Mouse (Mus musculus): ENCODE data around the gene Lonrf2. TPM values are rescaled to one million over a fixed set of nuclear protein-coding genes. Genes with fewer than 3 reads are reported as not detected.

Lonrf2 gene
- polyA plus RNA-seq, 1 experiment: not detected

DNA sequence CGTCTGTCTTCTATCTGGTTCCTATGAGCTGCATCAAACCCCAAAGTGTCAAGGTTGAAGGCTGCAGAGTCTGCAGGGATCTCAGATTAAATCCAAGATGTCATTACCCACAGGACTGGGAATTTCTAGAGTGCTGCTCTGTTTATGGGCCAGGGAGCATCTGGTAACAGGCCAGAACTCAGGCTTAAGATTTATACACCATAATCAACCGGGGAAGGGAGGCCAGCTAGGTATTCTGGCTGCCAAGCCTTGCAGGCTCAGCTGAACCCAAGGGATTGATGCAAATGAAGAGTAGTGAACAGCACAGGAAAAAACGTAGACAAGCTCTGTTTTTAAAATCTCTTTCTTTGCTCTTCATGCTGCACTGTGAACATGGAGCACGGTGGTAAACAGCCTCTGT, 20.2 kb downstream of the Lonrf2 start:
- H3K79me2 ChIP-seq (ENCODE audit: control insufficient read depth, insufficient read depth): no peaks in the 10 kb centered on the region
- TF ChIP-seq TCF12 (IDR thresholded peaks at IDR 0.05; ENCODE audit: insufficient read depth, poor library complexity, severe bottlenecking) (no peak), MYOD1 (IDR thresholded peaks at IDR 0.05; ENCODE audit: control insufficient read depth in 1 of 3, insufficient read length in 2 of 3, low read depth in 2 of 3) (no peak), USF1 (IDR thresholded peaks at IDR 0.05; ENCODE audit: low read depth) (no peak), CEBPB (IDR thresholded peaks at IDR 0.05; ENCODE audit: insufficient read depth, poor library complexity, severe bottlenecking) (no peak), E2F4 (IDR thresholded peaks at IDR 0.05; ENCODE audit: insufficient read depth) (no peak), REST (IDR thresholded peaks at IDR 0.05; ENCODE audit: insufficient read depth, insufficient read length) (no peak), POLR2A (IDR thresholded peaks at IDR 0.05; ENCODE audit: insufficient read length, low read depth) (no peak), POLR2AphosphoS2 (IDR thresholded peaks at IDR 0.05; ENCODE audit: insufficient read length, low read depth) (no peak), TCF3 (IDR thresholded peaks at IDR 0.05; ENCODE audit: insufficient read length, low read depth) (no peak), MAX (IDR thresholded peaks at IDR 0.05; ENCODE audit: low read depth) (no peak), MYOG (IDR thresholded peaks at IDR 0.05; ENCODE audit: control insufficient read depth in 1 of 3, insufficient read depth in 1 of 3, insufficient read length in 2 of 3, low read depth in 2 of 3) (no peak), SRF (IDR thresholded peaks at IDR 0.05; ENCODE audit: control insufficient read depth, insufficient read length, low read depth) (no peak)
- no peak overlapping the region for H3K4me3 ChIP-seq
- no peaks in the 10 kb centered on the region for H3K36me3 ChIP-seq (ENCODE audit: control insufficient read depth, insufficient read depth)
- no peak overlapping the region for H3ac ChIP-seq (ENCODE audit: control insufficient read depth, insufficient read length)
- no peak overlapping the region for H3K4me2 ChIP-seq (ENCODE audit: low read depth)
- peaks cover 4% of the 10 kb centered on the region for H3K27me3 ChIP-seq (ENCODE audit: control insufficient read depth, insufficient read depth, insufficient read length)

DNA sequence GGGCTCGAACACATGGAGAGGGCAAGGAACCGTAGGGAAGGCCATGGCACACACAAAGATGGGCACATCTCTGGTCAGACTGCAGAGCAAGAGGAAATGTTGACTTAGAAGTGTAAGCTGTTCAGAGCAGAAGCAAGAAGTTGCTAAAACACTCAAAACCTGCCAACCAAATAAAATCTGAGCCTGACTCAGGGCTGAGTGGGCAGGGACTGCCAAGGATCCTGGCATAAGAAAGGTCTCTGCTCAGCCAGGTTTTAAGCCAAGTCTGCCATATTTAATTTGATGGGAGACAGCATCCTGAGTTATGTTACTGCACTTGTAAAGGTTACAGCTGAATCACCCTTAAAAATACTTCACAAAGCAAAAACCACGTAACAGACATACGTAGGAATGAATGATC, 29.4 kb downstream of the Lonrf2 start:
- H3ac ChIP-seq (ENCODE audit: control insufficient read depth, insufficient read length): no peak overlapping the region
- H3K4me3 ChIP-seq: no peak overlapping the region
- no peaks in the 10 kb centered on the region for H3K79me2 ChIP-seq (ENCODE audit: control insufficient read depth, insufficient read depth)
- H3K36me3 ChIP-seq (ENCODE audit: control insufficient read depth, insufficient read depth): no peaks in the 10 kb centered on the region
- no peaks in the 10 kb centered on the region for H3K27me3 ChIP-seq (ENCODE audit: control insufficient read depth, insufficient read depth, insufficient read length)
- TF ChIP-seq USF1 (IDR thresholded peaks at IDR 0.05; ENCODE audit: low read depth): no peak
- H3K4me2 ChIP-seq (ENCODE audit: low read depth): no peak overlapping the region

DNA sequence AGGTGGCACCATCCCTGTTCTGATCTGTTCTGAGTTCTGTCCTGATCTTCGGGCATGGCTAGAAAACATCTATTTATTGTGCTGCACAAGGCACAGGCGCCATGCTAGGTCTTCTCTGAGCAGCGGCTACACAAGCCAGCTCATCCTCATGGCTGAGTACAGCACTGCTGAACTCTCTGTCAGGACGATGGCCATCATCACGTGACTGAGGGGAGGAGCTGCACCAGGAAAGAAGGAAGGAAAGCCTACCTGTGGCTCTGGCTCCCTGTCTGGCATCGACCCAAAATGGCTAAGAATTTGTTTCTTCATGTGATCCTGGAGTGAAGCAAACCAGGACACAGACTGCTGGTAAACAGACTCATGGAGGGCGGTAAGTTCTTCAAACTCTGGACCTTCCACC, 36.1 kb downstream of the Lonrf2 start:
- H3K4me3 ChIP-seq: no peak overlapping the region
- H3K36me3 ChIP-seq (ENCODE audit: control insufficient read depth, insufficient read depth): no peaks in the 10 kb centered on the region
- no peak overlapping the region for H3ac ChIP-seq (ENCODE audit: control insufficient read depth, insufficient read length)
- H3K4me2 ChIP-seq (ENCODE audit: low read depth): no peak overlapping the region
- TF ChIP-seq MAX (IDR thresholded peaks at IDR 0.05; ENCODE audit: low read depth) (no peak), TCF12 (IDR thresholded peaks at IDR 0.05; ENCODE audit: insufficient read depth, poor library complexity, severe bottlenecking) (no peak), MYOD1 (IDR thresholded peaks at IDR 0.05; ENCODE audit: control insufficient read depth in 1 of 3, insufficient read length in 2 of 3, low read depth in 2 of 3) (no peak), CEBPB (IDR thresholded peaks at IDR 0.05; ENCODE audit: insufficient read depth, poor library complexity, severe bottlenecking) (no peak), USF1 (IDR thresholded peaks at IDR 0.05; ENCODE audit: low read depth) (no peak), REST (IDR thresholded peaks at IDR 0.05; ENCODE audit: insufficient read depth, insufficient read length) (no peak), MYOG (IDR thresholded peaks at IDR 0.05; ENCODE audit: control insufficient read depth in 1 of 3, insufficient read depth in 1 of 3, insufficient read length in 2 of 3, low read depth in 2 of 3) (no peak), POLR2A (IDR thresholded peaks at IDR 0.05; ENCODE audit: insufficient read length, low read depth) (no peak), POLR2AphosphoS2 (IDR thresholded peaks at IDR 0.05; ENCODE audit: insufficient read length, low read depth) (no peak), TCF3 (IDR thresholded peaks at IDR 0.05; ENCODE audit: insufficient read length, low read depth) (no peak), SRF (IDR thresholded peaks at IDR 0.05; ENCODE audit: control insufficient read depth, insufficient read length, low read depth) (no peak)
- no peaks in the 10 kb centered on the region for H3K27me3 ChIP-seq (ENCODE audit: control insufficient read depth, insufficient read depth, insufficient read length)
- H3K79me2 ChIP-seq (ENCODE audit: control insufficient read depth, insufficient read depth): no peaks in the 10 kb centered on the region

DNA sequence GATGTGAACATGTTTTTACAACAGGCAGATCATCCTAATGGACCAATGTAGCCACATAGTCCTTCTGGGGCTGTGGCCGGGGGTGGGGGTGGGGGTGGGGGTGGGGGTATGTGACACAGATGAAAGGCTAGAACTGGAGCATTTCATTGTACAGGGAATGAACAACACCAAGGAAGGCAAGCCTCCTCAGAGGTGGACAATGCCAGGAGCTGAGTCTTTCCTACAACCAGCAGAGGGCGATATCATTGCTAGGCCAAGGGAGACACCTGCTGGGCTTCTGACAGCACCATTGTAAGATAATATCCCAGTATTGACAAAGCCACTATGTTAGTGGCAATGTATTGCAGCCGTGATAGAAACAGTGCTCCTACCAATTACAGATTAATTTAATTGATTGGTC, 37.2 kb downstream of the Lonrf2 start:
- no peak for TF ChIP-seq MAX (IDR thresholded peaks at IDR 0.05; ENCODE audit: low read depth)
- no peak for TF ChIP-seq CEBPB (IDR thresholded peaks at IDR 0.05; ENCODE audit: insufficient read depth, poor library complexity, severe bottlenecking)
- no peak for TF ChIP-seq POLR2A (IDR thresholded peaks at IDR 0.05; ENCODE audit: insufficient read length, low read depth)
- TF ChIP-seq TCF12 (IDR thresholded peaks at IDR 0.05; ENCODE audit: insufficient read depth, poor library complexity, severe bottlenecking): no peak
- TF ChIP-seq TCF3 (IDR thresholded peaks at IDR 0.05; ENCODE audit: insufficient read length, low read depth): no peak
- TF ChIP-seq SRF (IDR thresholded peaks at IDR 0.05; ENCODE audit: control insufficient read depth, insufficient read length, low read depth): no peak
- no peak for TF ChIP-seq MYOG (IDR thresholded peaks at IDR 0.05; ENCODE audit: control insufficient read depth in 1 of 3, insufficient read depth in 1 of 3, insufficient read length in 2 of 3, low read depth in 2 of 3)
- TF ChIP-seq MYOD1 (IDR thresholded peaks at IDR 0.05; ENCODE audit: control insufficient read depth in 1 of 3, insufficient read length in 2 of 3, low read depth in 2 of 3): no peak
- no peak for TF ChIP-seq USF1 (IDR thresholded peaks at IDR 0.05; ENCODE audit: low read depth)
- TF ChIP-seq REST (IDR thresholded peaks at IDR 0.05; ENCODE audit: insufficient read depth, insufficient read length): no peak
- TF ChIP-seq E2F4 (IDR thresholded peaks at IDR 0.05; ENCODE audit: insufficient read depth): no peak
- no peak for TF ChIP-seq POLR2AphosphoS2 (IDR thresholded peaks at IDR 0.05; ENCODE audit: insufficient read length, low read depth)
- Histone ChIP-seq H3K79me2 (ENCODE audit: control insufficient read depth, insufficient read depth) (no peaks in the 10 kb centered on the region), H3K36me3 (ENCODE audit: control insufficient read depth, insufficient read depth) (no peaks in the 10 kb centered on the region), H3K4me3 (no peak overlapping the region), H3K27me3 (ENCODE audit: control insufficient read depth, insufficient read depth, insufficient read length) (no peaks in the 10 kb centered on the region), H3K4me2 (ENCODE audit: low read depth) (no peak overlapping the region), H3ac (ENCODE audit: control insufficient read depth, insufficient read length) (no peak overlapping the region)

DNA sequence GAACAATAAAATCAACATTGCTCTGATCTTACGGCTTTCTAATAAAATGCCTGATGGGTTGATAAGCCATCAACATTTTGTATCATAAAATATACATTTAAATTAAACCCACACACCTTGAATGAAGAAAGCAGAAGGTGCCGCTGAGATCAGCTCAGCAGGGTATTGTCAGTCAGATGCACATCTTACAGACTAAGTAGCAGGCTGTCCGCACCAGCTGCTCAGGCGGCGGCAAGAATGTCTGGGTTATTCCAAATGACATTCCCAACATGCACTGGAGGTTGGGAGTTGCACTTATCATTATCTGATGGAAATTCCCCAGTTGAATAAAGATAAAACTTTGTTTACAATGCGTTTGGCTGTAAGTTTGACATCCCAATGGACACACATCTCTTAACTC, 39.6 kb downstream of the Lonrf2 start:
- no peaks in the 10 kb centered on the region for H3K36me3 ChIP-seq (ENCODE audit: control insufficient read depth, insufficient read depth)
- H3ac ChIP-seq (ENCODE audit: control insufficient read depth, insufficient read length): no peak overlapping the region
- no peak overlapping the region for H3K4me2 ChIP-seq (ENCODE audit: low read depth)
- H3K27me3 ChIP-seq (ENCODE audit: control insufficient read depth, insufficient read depth, insufficient read length): no peaks in the 10 kb centered on the region
- H3K79me2 ChIP-seq (ENCODE audit: control insufficient read depth, insufficient read depth): no peaks in the 10 kb centered on the region
- no peak overlapping the region for H3K4me3 ChIP-seq
- TF ChIP-seq CEBPB (IDR thresholded peaks at IDR 0.05; ENCODE audit: insufficient read depth, poor library complexity, severe bottlenecking): no peak
- no peak for TF ChIP-seq POLR2AphosphoS2 (IDR thresholded peaks at IDR 0.05; ENCODE audit: insufficient read length, low read depth)
- TF ChIP-seq MYOG (IDR thresholded peaks at IDR 0.05; ENCODE audit: control insufficient read depth in 1 of 3, insufficient read depth in 1 of 3, insufficient read length in 2 of 3, low read depth in 2 of 3): no peak
- no peak for TF ChIP-seq USF1 (IDR thresholded peaks at IDR 0.05; ENCODE audit: low read depth)
- TF ChIP-seq MAX (IDR thresholded peaks at IDR 0.05; ENCODE audit: low read depth): no peak
- TF ChIP-seq E2F4 (IDR thresholded peaks at IDR 0.05; ENCODE audit: insufficient read depth): no peak
- no peak for TF ChIP-seq TCF3 (IDR thresholded peaks at IDR 0.05; ENCODE audit: insufficient read length, low read depth)
- no peak for TF ChIP-seq POLR2A (IDR thresholded peaks at IDR 0.05; ENCODE audit: insufficient read length, low read depth)
- no peak for TF ChIP-seq MYOD1 (IDR thresholded peaks at IDR 0.05; ENCODE audit: control insufficient read depth in 1 of 3, insufficient read length in 2 of 3, low read depth in 2 of 3)
- no peak for TF ChIP-seq SRF (IDR thresholded peaks at IDR 0.05; ENCODE audit: control insufficient read depth, insufficient read length, low read depth)
- TF ChIP-seq REST (IDR thresholded peaks at IDR 0.05; ENCODE audit: insufficient read depth, insufficient read length): no peak
- no peak for TF ChIP-seq TCF12 (IDR thresholded peaks at IDR 0.05; ENCODE audit: insufficient read depth, poor library complexity, severe bottlenecking)

Data from myocyte (in vitro differentiated cells).